Mouse (Mus musculus) liver, embryonic 12.5 days (tissue): Measurements from ENCODE around the gene Olfr1120. TPM values are rescaled to one million over a fixed set of nuclear protein-coding genes. Genes with fewer than 3 reads are reported as not detected.
"Not testable (repeated sequence)": the region's sequence is repeated elsewhere in the genome, so short reads cannot be mapped to it uniquely, and the experiment has no call there.

ENCODE experiments used
- ATAC-seq: fragments of 200-750 bp; cut with Nextera tagmentation; 2 replicates; pipeline ENCODE4 v1.8.0; 2017; ENCODE audit warnings: moderate number of reproducible peaks, mild to moderate bottlenecking, moderate library complexity
- H3K27ac ChIP-seq: fragments of 300-500 bp; sonication (generic); 2 replicates; pipeline ENCODE4 v1.5.1; 2016; ENCODE audit warnings: mild to moderate bottlenecking
- H3K27me3 ChIP-seq: fragments of 300-500 bp; sonication (generic); replicated peaks from 2 replicates; pipeline ENCODE4 v1.6.1; 2016; ENCODE audit warnings: mild to moderate bottlenecking, moderate library complexity
- H3K36me3 ChIP-seq: fragments of 300-500 bp; sonication (generic); 2 replicates; pipeline ENCODE4 v1.6.1; 2016; ENCODE audit warnings: mild to moderate bottlenecking, moderate library complexity
- H3K4me1 ChIP-seq: fragments of 300-500 bp; sonication (generic); 2 replicates; pipeline ENCODE4 v1.6.1; 2016
- H3K4me2 ChIP-seq: fragments of 300-500 bp; sonication (generic); 2 replicates; pipeline ENCODE4 v1.6.1; 2016; ENCODE audit warnings: mild to moderate bottlenecking, moderate library complexity
- H3K4me3 ChIP-seq: fragments of 300-500 bp; sonication (generic); 2 replicates; pipeline ENCODE4 v1.5.1; 2016; ENCODE audit warnings: mild to moderate bottlenecking, moderate library complexity
- H3K9ac ChIP-seq: fragments of 300-500 bp; sonication (generic); 2 replicates; pipeline ENCODE4 v1.6.1; 2016; ENCODE audit warnings: mild to moderate bottlenecking, moderate library complexity
- H3K9me3 ChIP-seq: fragments of 300-500 bp; sonication (generic); replicated peaks from 2 replicates; pipeline ENCODE4 v1.6.1; 2016; ENCODE audit warnings: mild to moderate bottlenecking, moderate library complexity
- WGBS: fragments of 180-500 bp; shearing (Covaris S2); methylation state at CpG from one replicate; pipeline ENCODE4 v1.1.7; 2016; ENCODE audit not compliant: insufficient replicate concordance; 5-methylcytosine and 5-hydroxymethylcytosine counted together
- polyA plus RNA-seq: library from polyadenylated mRNA; unstranded; fragments of >200 nt; fragmentation: Nextera tagmentation; extraction: Ambion mirVana; gene quantifications from 2 replicates; pipeline ENCODE4 v1.2.1, GENCODE M21; 2016

Olfr1120 gene
- not detected in 2 replicates for polyA plus RNA-seq

DNA sequence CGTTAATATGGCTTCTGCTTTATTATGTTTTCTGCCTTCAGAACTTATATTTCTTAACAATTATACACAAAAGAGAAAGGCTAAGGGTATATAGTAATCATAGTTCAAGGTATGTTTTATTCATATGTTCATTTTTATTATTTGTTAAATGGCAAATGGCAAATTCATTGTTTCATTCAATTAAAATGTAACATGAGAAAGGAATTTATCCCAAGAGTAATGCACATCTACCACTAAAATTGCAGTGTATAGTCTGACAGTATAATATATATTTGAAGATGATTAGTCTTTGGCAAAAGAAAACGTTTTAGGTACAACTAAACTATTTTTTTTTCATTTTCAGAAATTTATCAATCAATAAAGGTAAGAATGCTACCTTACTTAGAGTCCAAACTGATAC lies at the start of gene Olfr1120:
Gene Olfr1120, plus strand, starts transcription at position 301 of the 400 bp plus-strand sequence.
- ATAC-seq, result no peak
- no peaks in the 10 kb centered on the region for H3K4me1 ChIP-seq
- no peak within 1 kb of the TSS for H3K4me3 ChIP-seq
- H3K9ac ChIP-seq, result no peak within 1 kb of the TSS
- no peak within 1 kb of the TSS for H3K4me2 ChIP-seq
- WGBS, result 25% methylated on average over 2 of the region's 2 CpGs
- H3K27ac ChIP-seq, result no peak within 1 kb of the TSS
- no peaks in the 10 kb centered on the region for H3K36me3 ChIP-seq
- no peaks in the 10 kb centered on the region for H3K27me3 ChIP-seq
- H3K9me3 ChIP-seq, result no peaks in the 10 kb centered on the region

DNA sequence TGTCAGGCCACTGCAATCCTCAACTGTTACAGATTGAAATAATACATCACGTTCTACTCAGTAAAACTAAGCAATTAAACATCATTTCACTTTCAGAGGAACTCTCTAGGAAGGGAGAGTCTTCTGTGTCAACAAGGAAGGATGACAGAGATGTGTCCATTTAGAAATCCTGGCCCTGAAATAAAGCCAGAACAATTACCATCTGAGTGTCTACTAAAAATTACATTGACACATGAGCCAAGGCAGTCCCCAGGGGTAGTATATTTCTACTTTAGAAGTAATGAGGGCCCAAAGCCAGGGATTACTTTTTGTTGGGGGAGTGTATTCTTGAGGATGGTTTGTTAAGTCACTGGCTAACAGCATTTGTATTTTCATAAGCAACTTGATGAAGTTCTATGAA lies 47.3 kb upstream of the Olfr1120 start, which contains the start of gene Olfr1118:
Gene Olfr1118, plus strand, starts transcription at position 301 of the 400 bp plus-strand sequence.
- ATAC-seq, result no peak
- no peak within 1 kb of the TSS for H3K27ac ChIP-seq
- WGBS, result 32% methylated on average over 1 of the region's 1 CpGs
- no peaks in the 10 kb centered on the region for H3K9me3 ChIP-seq
- no peak within 1 kb of the TSS for H3K4me2 ChIP-seq
- H3K9ac ChIP-seq, result no peak within 1 kb of the TSS
- H3K4me3 ChIP-seq, result no peak within 1 kb of the TSS
- no peaks in the 10 kb centered on the region for H3K4me1 ChIP-seq
- no peaks in the 10 kb centered on the region for H3K27me3 ChIP-seq
- no peaks in the 10 kb centered on the region for H3K36me3 ChIP-seq

GRCm38 (mm10) chr2:87360121-87360520 lies 5.5 kb downstream of the Olfr1120 start:
- H3K4me3 ChIP-seq, H3K4me2 ChIP-seq, H3K4me1 ChIP-seq, H3K9ac ChIP-seq, ATAC-seq, H3K9me3 ChIP-seq, H3K36me3 ChIP-seq, H3K27me3 ChIP-seq, H3K27ac ChIP-seq: not testable (repeated sequence)
- 66% methylated on average over 2 of the region's 2 CpGs for WGBS

DNA sequence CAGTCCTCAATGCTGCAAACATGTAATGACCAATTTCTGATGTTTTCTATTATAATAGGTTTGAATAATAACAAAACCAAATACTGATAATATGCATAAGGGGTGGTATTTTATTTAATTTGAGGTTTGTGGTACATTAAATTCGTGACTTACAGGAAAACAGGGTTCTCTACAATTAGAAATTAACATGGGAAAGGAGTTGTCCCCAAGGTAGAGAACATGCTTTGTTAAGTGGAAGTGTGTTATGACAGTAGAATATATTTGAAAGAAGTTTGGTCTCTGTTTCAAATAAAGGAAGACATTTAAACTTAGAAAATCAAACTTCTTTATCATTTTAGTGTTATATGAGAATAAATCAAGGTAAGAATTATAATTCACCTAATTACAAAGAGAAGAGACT lies 15.0 kb downstream of the Olfr1120 start, which contains the start of gene Olfr1121:
Gene Olfr1121, plus strand, starts transcription at position 301 of the 400 bp plus-strand sequence.
- 14% methylated on average over 1 of the region's 1 CpGs for WGBS
- H3K4me3 ChIP-seq, result no peak within 1 kb of the TSS
- ATAC-seq, result no peak
- H3K36me3 ChIP-seq, result no peaks in the 10 kb centered on the region
- H3K9me3 ChIP-seq, result no peaks in the 10 kb centered on the region
- no peaks in the 10 kb centered on the region for H3K27me3 ChIP-seq
- no peak within 1 kb of the TSS for H3K4me2 ChIP-seq
- H3K4me1 ChIP-seq, result no peaks in the 10 kb centered on the region
- no peak within 1 kb of the TSS for H3K9ac ChIP-seq
- no peak within 1 kb of the TSS for H3K27ac ChIP-seq

GRCm38 (mm10) chr2:87371726-87372125 lies 17.1 kb downstream of the Olfr1120 start:
- Histone ChIP-seq H3K27me3 (no peaks in the 10 kb centered on the region), H3K36me3 (no peaks in the 10 kb centered on the region), H3K9me3 (no peaks in the 10 kb centered on the region), H3K4me1 (no peaks in the 10 kb centered on the region), H3K4me3 (no peak overlapping the region), H3K4me2 (no peak overlapping the region), H3K27ac (no peak overlapping the region), H3K9ac (no peak overlapping the region)
- 70% methylated on average over 4 of the region's 4 CpGs for WGBS
- no peak for ATAC-seq

GRCm38 (mm10) chr2:87383935-87384334 lies 29.3 kb downstream of the Olfr1120 start:
- Histone ChIP-seq H3K9me3 (no peaks in the 10 kb centered on the region), H3K4me3 (no peak overlapping the region), H3K9ac (no peak overlapping the region), H3K4me2 (no peak overlapping the region), H3K27ac (no peak overlapping the region), H3K27me3 (no peaks in the 10 kb centered on the region), H3K36me3 (no peaks in the 10 kb centered on the region), H3K4me1 (no peaks in the 10 kb centered on the region)
- WGBS, result 54% methylated on average over 2 of the region's 2 CpGs
- ATAC-seq, result no peak

GRCm38 (mm10) chr2:87385549-87385948 lies 30.9 kb downstream of the Olfr1120 start, which contains the start of gene Olfr1122:
Olfr1122 (plus strand) TSS chr2:87385849.
- Histone ChIP-seq H3K4me3 (no peak within 1 kb of the TSS), H3K27ac (no peak within 1 kb of the TSS), H3K4me1 (no peaks in the 10 kb centered on the region), H3K4me2 (no peak within 1 kb of the TSS), H3K36me3 (no peaks in the 10 kb centered on the region), H3K27me3 (no peaks in the 10 kb centered on the region), H3K9ac (no peak within 1 kb of the TSS), H3K9me3 (no peaks in the 10 kb centered on the region)
- no peak for ATAC-seq
- WGBS, result 75% methylated on average over 2 of the region's 2 CpGs

DNA sequence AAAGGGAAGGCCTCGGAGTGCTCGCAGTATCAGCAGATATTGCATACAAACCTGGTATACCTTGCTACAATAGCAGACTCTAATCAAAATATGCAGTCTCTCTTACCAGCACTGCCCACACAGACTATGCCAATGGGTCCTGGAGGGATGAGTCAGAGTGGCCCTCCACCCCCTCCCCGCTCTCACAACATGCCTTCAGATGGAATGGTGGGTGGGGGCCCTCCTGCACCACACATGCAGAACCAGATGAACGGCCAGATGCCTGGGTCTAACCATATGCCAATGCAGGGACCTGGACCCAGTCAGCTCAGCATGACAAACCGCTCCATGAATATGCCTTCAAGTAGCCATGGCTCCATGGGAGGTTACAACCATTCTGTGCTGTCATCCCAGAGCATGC lies 39.0 kb downstream of the Olfr1120 start:
- not testable (repeated sequence) for H3K4me2 ChIP-seq, H3K9me3 ChIP-seq, H3K27ac ChIP-seq, H3K4me3 ChIP-seq, ATAC-seq, H3K36me3 ChIP-seq, H3K27me3 ChIP-seq, H3K4me1 ChIP-seq, H3K9ac ChIP-seq
- 81% methylated on average over 5 of the region's 5 CpGs for WGBS

DNA sequence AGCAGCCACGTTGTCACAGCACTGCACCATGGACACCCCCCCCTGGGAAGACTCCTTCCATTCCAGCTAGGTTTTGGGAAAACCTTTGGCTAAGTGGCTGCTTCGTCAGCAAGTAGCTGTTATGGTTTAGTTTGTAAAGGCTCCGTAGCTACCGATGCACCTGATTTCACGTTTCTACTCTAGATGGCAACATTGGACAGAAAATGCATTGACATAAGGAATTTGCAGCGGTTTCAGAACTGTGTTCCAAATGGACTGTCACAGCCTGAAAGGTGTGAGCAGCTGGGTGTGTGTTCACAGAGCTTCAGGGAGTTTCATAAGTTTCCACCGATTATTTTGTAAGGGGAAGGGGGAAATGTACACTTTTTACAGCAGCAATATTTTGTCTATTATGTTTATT lies 40.1 kb downstream of the Olfr1120 start:
- whole genome bisulfite sequencing, result 69% methylated on average over 7 of the region's 7 CpGs
- H3K36me3 ChIP-seq, H3K4me2 ChIP-seq, H3K27me3 ChIP-seq, H3K9ac ChIP-seq, H3K9me3 ChIP-seq, H3K4me3 ChIP-seq, H3K4me1 ChIP-seq, H3K27ac ChIP-seq, ATAC-seq: not testable (repeated sequence)

Other genes with a start within 250 kb of the Olfr1120 start
- gene Olfr259, start 240.2 kb upstream of the Olfr1120 start, polyA plus RNA-seq, result not detected in 2 replicates
- not detected in 2 replicates for gene Olfr1110, start 214.5 kb upstream of the Olfr1120 start, polyA plus RNA-seq
- not detected in 2 replicates for gene Olfr1111, start 202.2 kb upstream of the Olfr1120 start, polyA plus RNA-seq
- not detected in 2 replicates for gene Olfr1112, start 167.0 kb upstream of the Olfr1120 start, polyA plus RNA-seq
- not detected in 2 replicates for gene Olfr1113, start 145.8 kb upstream of the Olfr1120 start, polyA plus RNA-seq
- not detected in 2 replicates for gene Olfr1115, start 106.8 kb upstream of the Olfr1120 start, polyA plus RNA-seq
- not detected in 2 replicates for gene Olfr1116, start 87.3 kb upstream of the Olfr1120 start, polyA plus RNA-seq
- gene Olfr1118, start 47.2 kb upstream of the Olfr1120 start, polyA plus RNA-seq, result not detected in 2 replicates
- gene Olfr1121, start 15.1 kb downstream of the Olfr1120 start, polyA plus RNA-seq, result not detected in 2 replicates
- gene Olfr1122, start 31.0 kb downstream of the Olfr1120 start, polyA plus RNA-seq, result not detected in 2 replicates
- gene Olfr1123, start 61.8 kb downstream of the Olfr1120 start, polyA plus RNA-seq, result not detected in 2 replicates
- 0.05 TPM in 1 of 2 replicates, not detected in the other for gene Olfr1124, start 75.5 kb downstream of the Olfr1120 start, polyA plus RNA-seq
- gene Olfr1126, start 99.1 kb downstream of the Olfr1120 start, polyA plus RNA-seq, result not detected in 2 replicates
- not detected in 2 replicates for gene Pramel7, start 142.3 kb downstream of the Olfr1120 start, polyA plus RNA-seq
- gene Pramel6, start 151.8 kb downstream of the Olfr1120 start, polyA plus RNA-seq, result not detected in 2 replicates
- gene Olfr153, start 177.0 kb downstream of the Olfr1120 start, polyA plus RNA-seq, result not detected in 2 replicates
- gene Olfr1128, start 190.7 kb downstream of the Olfr1120 start, polyA plus RNA-seq, result not detected in 2 replicates
- not detected in 2 replicates for gene Olfr1129, start 219.1 kb downstream of the Olfr1120 start, polyA plus RNA-seq